Mouse (Mus musculus): ENCODE results near the gene Pelo. TPM values are rescaled to one million over a fixed set of nuclear protein-coding genes. Genes with fewer than 3 reads are reported as not detected.

The Pelo gene
- polyA plus RNA-seq, 1 experiment = 23.0 TPM

DNA sequence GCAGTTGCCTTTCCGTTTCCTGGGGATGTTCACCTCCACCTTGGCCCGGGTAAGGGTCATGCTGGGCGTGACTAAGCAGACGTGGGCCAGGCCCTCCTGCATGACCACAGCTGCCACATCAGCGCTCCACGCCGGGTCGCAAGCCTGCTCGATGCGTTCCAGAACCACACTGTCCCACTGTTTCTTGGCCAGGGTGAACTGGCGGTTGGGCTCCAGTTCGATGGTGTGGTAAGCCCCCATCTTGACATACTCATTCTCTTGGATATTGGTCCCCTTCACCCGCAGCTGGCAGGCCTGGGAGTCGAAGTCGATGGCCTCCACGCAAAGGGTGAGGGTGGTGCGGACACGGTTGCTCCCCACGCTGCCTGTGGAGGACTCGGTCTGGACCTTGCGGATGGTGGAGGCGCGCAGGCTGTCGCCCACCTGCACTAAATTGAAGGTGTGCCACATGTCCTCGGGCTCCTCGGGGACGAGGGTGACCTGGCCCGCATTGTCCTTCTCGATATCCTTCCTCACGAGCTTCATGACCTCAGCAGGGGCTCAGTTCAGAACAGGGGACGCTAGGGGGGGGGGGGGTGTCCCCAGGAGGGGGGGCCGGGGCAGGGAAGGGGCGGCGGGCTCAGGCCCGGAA, 476 bp downstream of the Pelo start:
- H3K27ac ChIP-seq (ENCODE audit: control insufficient read depth, insufficient read depth, low read length) = no peak overlapping the region
- 3% methylated on average over 35 of the region's 35 CpGs for WGBS
- H3K36me3 ChIP-seq (ENCODE audit: control insufficient read depth, insufficient read depth, low read length) = no peaks in the 10 kb centered on the region
- peak overlapping the region; percentile 66 for H3K4me3 ChIP-seq (ENCODE audit: control insufficient read depth, insufficient read depth, low read length)
- TF ChIP-seq CTCF (IDR thresholded peaks at IDR 0.05; ENCODE audit: borderline replicate concordance, control insufficient read depth, extremely low read depth, insufficient read depth, low read length, poor library complexity) = no peak
- TF ChIP-seq POLR2A (IDR thresholded peaks at IDR 0.05; ENCODE audit: control insufficient read depth, extremely low read depth, insufficient read depth, low read length, poor library complexity) = no peak
- peak; percentile 39 for DNase-seq
- no peaks in the 10 kb centered on the region for H3K27me3 ChIP-seq (ENCODE audit: control insufficient read depth, insufficient read depth, low read length)
- H3K4me1 ChIP-seq (replicated peaks; ENCODE audit: control insufficient read depth, insufficient read depth, low read length) = peaks cover 15% of the 10 kb centered on the region

- TF ChIP-seq CTCF (IDR thresholded peaks at IDR 0.05; ENCODE audit: borderline replicate concordance, control insufficient read depth, extremely low read depth, insufficient read depth, low read length, poor library complexity) (no peak), POLR2A (IDR thresholded peaks at IDR 0.05; ENCODE audit: control insufficient read depth, extremely low read depth, insufficient read depth, low read length, poor library complexity) (no peak)
- Histone ChIP-seq H3K4me3 (ENCODE audit: control insufficient read depth, insufficient read depth, low read length) (peak overlapping the region; percentile 66), H3K27ac (ENCODE audit: control insufficient read depth, insufficient read depth, low read length) (no peak overlapping the region), H3K27me3 (ENCODE audit: control insufficient read depth, insufficient read depth, low read length) (no peaks in the 10 kb centered on the region), H3K36me3 (ENCODE audit: control insufficient read depth, insufficient read depth, low read length) (no peaks in the 10 kb centered on the region), H3K4me1 (replicated peaks; ENCODE audit: control insufficient read depth, insufficient read depth, low read length) (peaks cover 15% of the 10 kb centered on the region)
- 50% methylated on average over 11 of the region's 11 CpGs for WGBS
- DNase-seq = no peak
Observed at GRCm38 (mm10) chr13:115089020-115089394, 979 bp downstream of the Pelo start.

- 86% methylated on average over 6 of the region's 6 CpGs for WGBS
- Histone ChIP-seq H3K27ac (ENCODE audit: control insufficient read depth, insufficient read depth, low read length) (no peak overlapping the region), H3K4me3 (ENCODE audit: control insufficient read depth, insufficient read depth, low read length) (no peak overlapping the region), H3K36me3 (ENCODE audit: control insufficient read depth, insufficient read depth, low read length) (no peaks in the 10 kb centered on the region), H3K4me1 (replicated peaks; ENCODE audit: control insufficient read depth, insufficient read depth, low read length) (peaks cover 15% of the 10 kb centered on the region), H3K27me3 (ENCODE audit: control insufficient read depth, insufficient read depth, low read length) (no peaks in the 10 kb centered on the region)
- TF ChIP-seq POLR2A (IDR thresholded peaks at IDR 0.05; ENCODE audit: control insufficient read depth, extremely low read depth, insufficient read depth, low read length, poor library complexity) (no peak), CTCF (IDR thresholded peaks at IDR 0.05; ENCODE audit: borderline replicate concordance, control insufficient read depth, extremely low read depth, insufficient read depth, low read length, poor library complexity) (no peak)
- no peak for DNase-seq
Observed at GRCm38 (mm10) chr13:115085974-115086373, 4.0 kb downstream of the Pelo start.

DNA sequence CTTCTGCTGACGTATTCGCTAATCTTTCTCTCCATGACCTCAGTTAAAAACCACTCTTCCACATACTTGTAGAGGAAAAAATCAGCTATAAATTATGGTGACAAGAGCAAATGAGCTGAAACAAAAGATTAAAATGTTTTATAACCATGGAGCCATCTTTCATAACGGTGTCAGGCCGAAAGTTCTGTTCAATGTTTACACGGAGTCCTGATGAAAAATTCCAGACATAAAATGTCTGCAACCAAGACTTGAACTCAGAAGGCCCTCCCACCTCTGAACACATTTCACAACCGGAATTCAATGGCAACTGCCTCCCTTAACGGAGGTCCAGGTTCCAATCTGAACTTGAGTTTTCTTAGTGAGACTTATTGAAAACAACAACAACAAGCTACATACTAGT, 7.6 kb downstream of the Pelo start:
- WGBS = 94% methylated on average over 7 of the region's 7 CpGs
- no peak for DNase-seq
- no peak overlapping the region for H3K4me3 ChIP-seq (ENCODE audit: control insufficient read depth, insufficient read depth, low read length)
- no peaks in the 10 kb centered on the region for H3K27me3 ChIP-seq (ENCODE audit: control insufficient read depth, insufficient read depth, low read length)
- H3K27ac ChIP-seq (ENCODE audit: control insufficient read depth, insufficient read depth, low read length) = no peak overlapping the region
- H3K4me1 ChIP-seq (replicated peaks; ENCODE audit: control insufficient read depth, insufficient read depth, low read length) = no peaks in the 10 kb centered on the region
- H3K36me3 ChIP-seq (ENCODE audit: control insufficient read depth, insufficient read depth, low read length) = no peaks in the 10 kb centered on the region
- TF ChIP-seq CTCF (IDR thresholded peaks at IDR 0.05; ENCODE audit: borderline replicate concordance, control insufficient read depth, extremely low read depth, insufficient read depth, low read length, poor library complexity) (no peak), POLR2A (IDR thresholded peaks at IDR 0.05; ENCODE audit: control insufficient read depth, extremely low read depth, insufficient read depth, low read length, poor library complexity) (no peak)

- WGBS = 96% methylated on average over 3 of the region's 3 CpGs
- Histone ChIP-seq H3K4me1 (replicated peaks; ENCODE audit: control insufficient read depth, insufficient read depth, low read length) (no peaks in the 10 kb centered on the region), H3K27me3 (ENCODE audit: control insufficient read depth, insufficient read depth, low read length) (no peaks in the 10 kb centered on the region), H3K27ac (ENCODE audit: control insufficient read depth, insufficient read depth, low read length) (no peak overlapping the region), H3K4me3 (ENCODE audit: control insufficient read depth, insufficient read depth, low read length) (no peak overlapping the region), H3K36me3 (ENCODE audit: control insufficient read depth, insufficient read depth, low read length) (no peaks in the 10 kb centered on the region)
- TF ChIP-seq POLR2A (IDR thresholded peaks at IDR 0.05; ENCODE audit: control insufficient read depth, extremely low read depth, insufficient read depth, low read length, poor library complexity) = no peak
- TF ChIP-seq CTCF (IDR thresholded peaks at IDR 0.05; ENCODE audit: borderline replicate concordance, control insufficient read depth, extremely low read depth, insufficient read depth, low read length, poor library complexity) = no peak
- DNase-seq = no peak
Observed at GRCm38 (mm10) chr13:115079996-115080585, 9.9 kb downstream of the Pelo start.

- 89% methylated on average over 6 of the region's 6 CpGs for WGBS
Observed at GRCm38 (mm10) chr13:115078997-115079685, 10.8 kb downstream of the Pelo start.

More at GRCm38 (mm10) chr13:115078997-115079685, 10.8 kb downstream of the Pelo start:
- no peaks in the 10 kb centered on the region for H3K27me3 ChIP-seq (ENCODE audit: control insufficient read depth, insufficient read depth, low read length)
- H3K4me3 ChIP-seq (ENCODE audit: control insufficient read depth, insufficient read depth, low read length) = no peak overlapping the region
- no peak overlapping the region for H3K27ac ChIP-seq (ENCODE audit: control insufficient read depth, insufficient read depth, low read length)
- no peaks in the 10 kb centered on the region for H3K4me1 ChIP-seq (replicated peaks; ENCODE audit: control insufficient read depth, insufficient read depth, low read length)
- H3K36me3 ChIP-seq (ENCODE audit: control insufficient read depth, insufficient read depth, low read length) = no peaks in the 10 kb centered on the region
- TF ChIP-seq POLR2A (IDR thresholded peaks at IDR 0.05; ENCODE audit: control insufficient read depth, extremely low read depth, insufficient read depth, low read length, poor library complexity) (no peak), CTCF (IDR thresholded peaks at IDR 0.05; ENCODE audit: borderline replicate concordance, control insufficient read depth, extremely low read depth, insufficient read depth, low read length, poor library complexity) (no peak)
- DNase-seq = no peak
